Mouse (Mus musculus): ENCODE measurements at regions not wholly inside any gene's neighbourhood (a gene's known extent, or its start where the extent isn't known, plus 50 kb on each side); places are given as distances from the start of the nearest gene placed in this dataset.
A peak's percentile ranks its signal among the peaks of the same experiment; 100 is the strongest.

- DNase-seq (ENCODE audit: low spot score in 2 of 2): peak in 1 of 2 experiments; percentile 14
Observed at GRCm38 (mm10) chr2:98439532-98439931, 222.5 kb upstream of the Gm10801 start.

GRCm38 (mm10) chr2:98481533-98481932, 180.5 kb upstream of the Gm10801 start:
- DNase-seq (ENCODE audit: low spot score in 2 of 2): no peak

All from layer of hippocampus, adult 8-10 months (tissue).